Mouse (Mus musculus): ENCODE measurements around the gene Nynrin.

Gene Nynrin

GRCm38 (mm10) chr14:55922475-55923232 lies 68.8 kb downstream of the Nynrin start:
- intact Hi-C loops (cut with DNase I) = no loop called here
